Mouse (Mus musculus) layer of hippocampus, adult 8-10 months (tissue): ENCODE data around the gene Rapgef4. TPM values are rescaled to one million over a fixed set of nuclear protein-coding genes. Genes with fewer than 3 reads are reported as not detected.

Source experiments
- total RNA-seq, 4 experiments: library from RNA; stranded (reverse); gene quantifications; 2 replicates each; pipeline ENCODE4 v1.2.4; 2022

Gene Rapgef4
- total RNA-seq, 4 experiments from 2014 or later: 363 to 430 (median 401) TPM

Other genes with a start within 250 kb of the Rapgef4 start
- gene Itga6, start 235.6 kb upstream of the Rapgef4 start, total RNA-seq: 10 to 100 TPM; 24.9 to 37.5 (median 30.5) TPM
- 10 to 100 TPM; 41.2 to 50.9 (median 47.0) TPM for gene Pdk1, start 108.0 kb upstream of the Rapgef4 start, total RNA-seq